Mouse (Mus musculus) mouse trophoblast stem cell (cell line): Measurements from ENCODE around the gene Fbh1.

Experiments
- in situ Hi-C, 2 experiments: fragments of 300-500 bp; cut with MseI, MboI; formaldehyde crosslinking; loops; 2 replicates in 1 of 2; 3 replicates in 1 of 2; pipeline ENCODE4 v1.15.1; 2025

The Fbh1 gene

DNA sequence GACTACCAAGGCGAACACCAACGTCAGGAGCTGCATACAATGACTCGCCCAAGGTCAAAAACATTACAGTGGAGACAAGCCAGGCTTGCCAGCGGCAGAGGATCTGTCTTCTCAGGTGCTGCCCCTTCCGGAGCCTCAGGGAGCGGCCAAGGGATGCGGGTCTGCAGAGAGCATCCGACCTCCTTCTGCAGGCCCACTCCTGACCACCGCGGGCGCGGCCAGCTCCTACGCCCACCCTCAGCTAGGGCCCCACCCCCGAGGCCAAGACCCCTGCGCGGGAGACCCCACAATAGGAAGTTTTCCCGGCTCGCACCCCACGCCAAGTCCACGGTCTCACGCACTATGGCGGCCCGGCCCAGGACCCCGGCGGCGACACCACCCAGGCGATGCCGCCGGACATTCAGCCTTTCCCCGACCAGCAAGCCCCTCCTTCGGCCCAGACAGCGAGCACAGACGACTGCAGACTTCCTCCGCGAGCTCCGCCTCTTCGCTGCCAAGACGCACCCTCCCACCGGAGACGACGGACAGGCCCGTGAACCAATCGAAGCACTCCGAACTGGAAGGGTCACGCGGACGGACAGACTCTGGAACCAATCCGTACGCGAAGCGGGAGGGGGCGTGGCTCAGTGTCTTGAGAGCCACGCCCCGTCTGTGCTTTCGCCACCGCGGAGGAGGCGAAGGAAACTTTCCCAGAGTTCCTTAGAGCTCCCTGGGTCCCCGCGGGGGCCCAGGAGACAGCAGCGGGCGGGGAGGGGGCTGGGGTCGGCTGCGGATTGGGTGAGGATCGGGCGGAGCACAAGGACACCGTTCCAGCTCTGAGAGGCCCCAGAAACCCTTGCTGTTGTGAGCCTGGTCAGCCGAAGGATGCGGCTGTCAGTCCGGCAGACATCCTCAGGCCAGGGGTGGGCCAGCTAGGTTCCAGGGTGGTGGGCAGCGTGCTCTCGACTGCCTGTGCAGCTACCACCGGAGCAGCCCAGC is at the start of gene Fbh1, which contains the start of gene Ankrd16:
TSS of gene Fbh1 (minus strand) at position 492 of the 978 bp plus-strand sequence.
TSS of gene Ankrd16 (plus strand) at position 786 of the 978 bp plus-strand sequence.
- in situ Hi-C loops: no loop called here

DNA sequence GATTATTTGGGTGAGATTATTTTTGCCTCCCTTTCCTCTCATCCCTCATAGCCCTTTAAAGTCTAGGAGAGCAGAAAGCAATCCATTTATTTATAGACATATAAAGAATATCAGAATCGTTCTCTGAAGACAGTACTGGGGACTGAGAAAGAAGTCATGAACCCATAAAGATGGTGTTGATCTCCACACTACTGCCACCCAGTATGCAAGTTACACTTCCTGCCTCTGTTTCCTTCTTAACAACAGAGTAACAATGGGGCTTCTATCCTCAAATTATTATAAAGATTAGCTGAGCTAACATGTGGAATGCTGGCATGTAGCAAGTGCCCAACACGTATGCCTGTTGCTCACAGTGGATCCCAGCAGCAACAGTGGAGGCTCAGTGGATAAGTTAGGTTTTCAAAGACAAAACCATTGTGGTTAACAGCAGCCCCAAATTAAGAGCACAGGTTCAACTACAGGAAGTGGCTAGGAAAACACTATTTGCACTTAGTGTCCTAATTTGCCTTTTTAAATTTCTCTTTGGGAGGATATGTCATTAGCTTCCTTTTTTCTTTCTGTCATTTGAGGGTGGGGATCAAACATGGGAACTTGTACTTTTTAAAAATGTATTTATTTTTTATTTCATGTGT is 24.0 kb upstream of the Fbh1 start:
- in situ Hi-C loops: no loop called here

DNA sequence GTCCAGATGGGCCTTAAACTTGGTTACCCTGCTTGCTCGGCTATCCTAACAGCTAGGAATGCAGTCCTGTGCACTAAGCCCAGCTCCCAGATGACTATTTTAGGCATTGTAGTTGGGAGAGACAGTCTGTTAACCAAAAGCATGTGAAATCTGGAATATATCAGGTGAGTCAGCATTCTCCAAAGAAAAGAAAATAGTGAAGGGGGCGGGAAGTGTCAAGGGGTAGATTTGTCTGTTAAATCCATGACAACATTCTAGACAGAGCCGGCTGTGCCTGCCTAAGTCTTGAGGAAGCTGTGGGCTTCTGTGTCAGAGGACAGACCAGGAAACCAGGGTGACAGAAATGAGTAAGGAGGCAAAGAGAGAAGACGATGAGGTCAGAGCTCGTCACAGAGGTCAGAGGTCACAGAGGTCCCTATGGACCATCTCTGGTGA is 20.6 kb upstream of the Fbh1 start:
- in situ Hi-C loops: no loop called here

DNA sequence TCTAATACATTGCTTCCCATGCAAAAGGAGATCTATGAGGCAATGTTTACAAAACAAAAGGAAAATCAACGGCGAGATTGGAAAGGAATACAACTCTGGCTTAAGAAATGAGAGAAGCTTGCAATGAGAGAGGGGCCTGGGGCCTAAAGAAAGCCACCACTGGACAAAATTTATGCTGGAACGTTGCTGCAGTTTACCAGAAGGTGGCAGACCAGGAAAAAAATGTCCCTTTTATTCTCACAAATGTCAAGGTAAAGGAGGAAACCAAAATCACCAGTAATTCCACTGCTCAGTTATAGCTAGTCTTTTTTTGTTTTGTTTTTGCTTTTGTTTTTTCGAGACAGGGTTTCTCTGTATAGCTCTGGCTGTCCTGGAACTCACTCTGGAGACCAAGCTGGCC is 17.3 kb upstream of the Fbh1 start:
- in situ Hi-C loops: no loop called here

DNA sequence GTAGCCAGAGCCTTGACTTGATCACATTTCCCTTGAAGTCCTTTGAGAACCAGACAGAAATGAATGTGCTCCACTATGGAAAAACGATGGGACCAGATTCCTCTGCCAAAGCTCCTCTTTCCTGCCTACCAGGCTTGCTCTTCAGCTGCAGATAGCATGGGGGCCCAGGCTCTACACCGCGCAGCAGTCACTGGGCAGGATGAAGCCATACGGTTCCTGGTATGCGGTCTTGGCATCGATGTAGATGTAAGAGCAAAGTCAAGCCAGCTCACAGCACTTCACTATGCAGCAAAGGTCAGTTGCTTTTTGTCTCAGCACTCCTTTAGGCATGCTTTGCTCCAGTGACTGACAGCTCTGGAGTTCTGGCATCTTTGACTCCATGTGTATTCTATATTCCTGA is 6.8 kb upstream of the Fbh1 start:
- in situ Hi-C loops: no loop called here

DNA sequence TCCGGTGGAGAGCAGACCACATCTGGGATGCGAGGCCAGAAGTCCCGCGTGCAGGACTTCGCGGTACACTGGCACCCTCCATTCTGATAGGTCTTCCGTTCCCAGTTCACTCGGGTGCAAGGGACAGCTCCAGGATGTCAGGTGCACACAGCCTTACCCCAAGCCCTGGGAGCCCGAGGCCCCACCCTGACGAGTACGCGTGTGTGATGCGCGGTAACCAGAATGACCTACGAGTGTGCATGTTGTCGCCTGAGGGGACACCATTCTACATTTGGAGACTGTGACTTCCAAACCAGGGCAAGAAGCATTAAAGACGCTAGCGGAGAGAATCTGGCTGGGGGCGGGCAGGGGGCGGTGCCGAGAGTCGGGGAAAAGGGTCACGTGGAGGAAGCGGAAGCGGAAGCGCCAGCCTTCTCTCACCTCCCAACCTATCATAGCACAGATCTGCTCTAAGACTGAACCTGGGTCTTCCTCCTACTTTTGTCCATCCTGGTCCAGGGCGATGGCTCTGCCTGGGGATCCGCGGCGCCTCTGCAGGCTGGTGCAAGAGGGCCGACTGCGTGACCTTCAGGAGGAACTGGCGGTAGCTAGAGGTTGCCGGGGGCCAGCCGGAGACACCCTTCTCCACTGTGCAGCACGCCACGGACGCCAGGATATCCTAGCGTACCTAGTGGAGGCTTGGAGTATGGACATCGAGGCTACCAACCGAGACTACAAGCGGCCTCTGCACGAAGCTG is 873 bp upstream of the Fbh1 start:
- in situ Hi-C loops: no loop called here

DNA sequence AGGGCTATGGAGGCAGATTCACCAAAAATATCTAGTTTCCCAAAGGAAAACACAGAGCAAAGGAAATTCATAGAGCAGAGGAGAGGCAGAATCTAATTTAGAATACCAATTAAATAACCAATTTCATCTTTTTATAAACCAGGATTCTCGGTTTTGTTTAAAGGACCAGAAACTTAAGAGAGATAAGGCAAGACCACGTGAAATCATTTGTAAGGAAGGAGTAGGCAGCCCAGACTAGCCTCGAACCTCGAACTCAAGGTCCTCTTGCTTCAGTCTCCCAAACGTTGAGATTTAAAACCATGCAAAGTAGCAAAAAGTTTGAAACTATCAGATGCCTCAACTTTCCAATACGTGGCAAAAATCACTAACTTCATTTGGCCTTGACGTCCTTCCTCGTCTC is 967 bp downstream of the Fbh1 start:
- in situ Hi-C loops: no loop called here

DNA sequence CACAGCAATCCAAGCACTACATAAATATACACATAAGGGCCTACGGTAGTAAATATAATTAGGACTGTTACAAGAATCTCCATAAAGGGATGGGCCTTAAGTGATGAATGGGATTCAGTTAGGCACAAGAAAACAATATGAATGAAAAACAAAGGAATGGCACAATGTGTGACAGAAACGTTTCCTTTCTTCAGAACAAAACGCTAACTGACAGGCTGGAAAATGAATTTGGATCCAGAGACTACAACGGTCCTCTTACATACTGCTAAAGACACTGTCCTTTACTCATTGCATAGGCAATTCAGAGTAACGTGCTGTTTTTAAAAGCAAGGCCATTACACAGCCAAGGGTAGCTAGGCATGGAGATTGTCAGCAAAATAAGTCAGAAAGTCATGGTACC is 2.3 kb downstream of the Fbh1 start:
- in situ Hi-C loops: no loop called here

DNA sequence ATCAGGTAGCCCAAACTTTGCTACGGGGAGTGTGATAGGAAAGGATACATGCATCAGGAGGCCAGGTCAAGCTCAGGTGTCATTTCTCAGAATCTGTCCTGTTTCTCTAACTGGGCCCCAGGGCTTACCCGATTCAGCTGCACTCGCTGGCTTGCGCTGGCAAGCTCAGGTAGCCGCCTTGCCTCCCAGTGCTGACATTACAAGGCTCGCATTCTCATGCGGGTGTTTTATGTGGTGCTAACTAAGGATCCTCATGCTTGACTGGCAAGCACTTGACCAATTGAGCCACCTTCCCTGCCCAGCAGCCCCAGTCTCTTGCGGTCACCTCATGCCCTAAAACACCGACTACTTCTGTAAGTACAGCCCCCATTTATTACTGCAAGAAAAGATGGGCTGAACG is 3.0 kb downstream of the Fbh1 start:
- in situ Hi-C loops: no loop called here

DNA sequence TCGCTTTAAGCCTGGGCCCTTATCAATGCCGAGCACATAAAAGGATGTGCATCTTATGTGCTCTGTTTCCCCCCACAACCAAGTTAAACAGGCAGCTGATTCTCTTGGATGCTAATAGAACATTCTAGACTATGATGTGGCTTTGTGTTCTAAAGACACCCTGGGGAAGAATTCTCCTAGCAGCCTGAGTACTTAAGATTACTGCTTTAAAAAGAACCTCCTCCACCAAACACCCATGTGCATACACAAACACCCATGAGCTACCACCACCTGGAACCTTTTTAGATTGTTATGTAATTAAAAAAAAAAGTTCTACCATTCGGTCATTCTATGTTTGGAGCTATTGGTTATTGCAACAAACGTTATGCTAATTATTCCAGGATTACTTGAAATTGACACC is 5.0 kb downstream of the Fbh1 start:
- in situ Hi-C loops: no loop called here

DNA sequence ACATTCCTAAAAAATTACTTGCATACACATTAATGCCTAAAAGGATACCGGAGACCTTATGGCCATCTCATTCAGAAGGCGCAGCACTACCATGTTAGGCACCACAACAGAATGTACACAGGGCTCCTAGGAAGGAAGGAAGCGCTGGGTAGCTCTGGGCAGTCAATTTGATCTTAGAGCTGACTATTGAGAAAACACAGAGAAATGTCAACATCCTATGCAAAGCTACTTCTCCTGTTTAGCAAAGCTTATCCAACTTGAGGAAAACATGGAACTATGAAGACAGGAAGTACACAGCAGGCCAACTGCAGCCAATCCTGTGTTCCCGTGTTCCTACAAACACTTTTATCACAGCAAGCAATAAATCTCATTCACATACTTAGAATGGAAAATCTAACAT is 5.7 kb downstream of the Fbh1 start:
- in situ Hi-C loops: no loop called here

DNA sequence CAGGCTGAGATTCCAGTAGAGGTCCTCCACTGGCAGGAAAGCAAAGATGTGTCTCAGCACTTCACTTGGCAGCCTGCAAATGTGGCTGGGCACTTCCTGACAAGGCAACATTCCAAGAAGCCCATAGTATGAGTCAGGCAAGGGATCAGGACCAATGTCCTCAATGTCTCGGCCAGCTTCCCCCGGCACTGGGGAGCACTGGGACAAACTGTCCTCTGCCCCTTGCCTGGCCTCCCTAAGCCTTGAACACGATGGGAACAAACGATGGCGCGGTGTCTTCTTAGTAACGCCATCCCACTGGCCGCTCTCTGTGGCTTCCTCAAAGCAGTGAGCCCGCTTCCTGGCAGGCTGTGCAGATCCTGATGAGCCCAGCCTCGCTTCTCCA is 10.2 kb downstream of the Fbh1 start:
- in situ Hi-C loops: no loop called here

DNA sequence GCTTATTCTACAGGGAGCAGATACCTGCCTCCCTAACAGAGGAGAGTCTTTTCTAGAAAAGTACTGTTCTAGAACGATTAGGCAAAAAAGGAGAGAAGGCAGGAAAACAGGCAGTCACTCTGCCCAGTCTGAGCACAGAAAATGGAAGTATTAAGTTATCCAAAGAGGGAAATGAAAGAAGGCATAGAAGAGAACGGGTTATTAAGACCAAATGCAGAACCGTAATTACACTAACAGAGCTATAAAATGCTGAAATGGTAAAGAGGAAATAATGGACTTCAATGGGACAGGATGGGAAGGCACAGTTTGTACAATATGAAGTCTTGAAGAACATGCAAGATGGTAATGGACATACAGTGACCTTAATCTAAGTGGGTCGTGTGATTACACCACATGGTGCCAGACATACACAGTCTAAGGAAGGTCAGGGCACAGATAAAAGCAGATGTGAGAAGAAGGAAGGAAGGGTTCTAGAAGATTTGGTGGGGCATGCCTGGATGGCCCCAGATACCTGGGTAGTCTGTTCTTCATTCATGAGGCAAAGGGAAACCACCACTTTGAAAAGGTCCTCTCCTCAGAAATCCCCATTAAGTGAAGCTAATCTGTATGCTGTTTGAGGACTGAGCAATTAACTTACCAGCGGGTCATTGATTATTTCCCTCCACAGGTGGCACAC is 10.8 kb downstream of the Fbh1 start:
- in situ Hi-C loops: no loop called here

DNA sequence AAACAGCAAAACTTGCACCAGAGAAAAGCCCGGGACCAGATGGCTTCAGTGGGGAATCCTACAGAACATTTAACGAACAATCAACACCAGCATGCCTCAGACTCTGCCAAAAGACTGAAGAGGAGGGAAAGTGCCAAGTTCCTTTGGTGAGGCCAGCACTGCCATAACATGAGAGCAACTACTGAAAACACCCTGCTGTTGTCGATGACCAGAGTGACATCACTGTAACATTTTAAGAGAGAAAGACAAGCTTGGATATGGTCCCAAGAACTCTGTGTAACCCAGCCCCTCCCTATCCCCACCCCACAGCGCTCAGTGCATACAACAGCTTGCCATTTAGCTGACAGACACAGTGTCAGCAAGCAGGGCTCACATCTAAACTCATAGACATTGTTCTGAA is 11.7 kb downstream of the Fbh1 start:
- in situ Hi-C loops: no loop called here

DNA sequence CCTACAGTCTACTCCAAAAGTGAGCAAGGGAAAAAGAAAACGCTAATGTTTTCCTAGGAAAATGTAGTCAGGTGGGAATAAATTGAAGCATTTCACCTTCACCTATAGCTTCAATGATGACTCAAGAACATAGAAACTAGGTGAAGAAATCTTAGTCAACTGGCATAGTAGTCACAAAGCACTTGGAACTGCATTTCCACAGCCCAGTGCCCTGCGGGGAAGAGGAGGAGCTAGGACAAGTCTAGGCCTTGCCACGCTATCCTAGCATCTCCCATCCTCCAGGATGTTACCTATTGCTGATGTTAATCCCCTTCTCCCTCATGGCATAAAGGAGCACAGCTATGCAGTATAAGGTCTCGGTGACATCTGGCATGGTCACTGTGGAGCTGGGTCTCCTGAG is 14.8 kb downstream of the Fbh1 start:
- in situ Hi-C loops: no loop called here

DNA sequence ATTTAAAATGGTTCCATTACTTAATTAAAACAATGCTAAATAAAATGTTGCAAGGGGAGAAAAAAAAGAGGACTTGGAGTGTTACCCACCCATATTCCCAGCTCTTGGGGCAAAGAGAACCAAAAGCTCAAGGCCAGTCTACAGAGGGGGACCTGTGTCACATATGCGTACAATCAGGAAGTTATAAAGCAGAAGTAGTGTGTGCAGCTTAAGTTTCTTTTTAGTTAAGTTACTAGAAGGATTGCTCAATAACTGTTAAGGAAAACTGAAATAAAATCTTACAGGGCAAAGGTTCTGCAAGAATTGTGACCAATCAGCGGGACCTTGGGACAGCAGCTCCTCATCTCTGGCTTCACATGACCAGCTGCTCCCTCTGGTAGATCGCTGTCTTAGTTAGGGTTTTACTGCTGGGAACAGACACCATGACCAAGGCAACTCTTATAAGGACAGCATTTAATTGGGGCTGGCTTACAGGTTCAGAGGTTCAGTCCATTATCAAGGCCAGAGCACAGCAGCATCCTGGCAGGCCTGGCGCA is 37.8 kb downstream of the Fbh1 start:
- in situ Hi-C loops: no loop called here

DNA sequence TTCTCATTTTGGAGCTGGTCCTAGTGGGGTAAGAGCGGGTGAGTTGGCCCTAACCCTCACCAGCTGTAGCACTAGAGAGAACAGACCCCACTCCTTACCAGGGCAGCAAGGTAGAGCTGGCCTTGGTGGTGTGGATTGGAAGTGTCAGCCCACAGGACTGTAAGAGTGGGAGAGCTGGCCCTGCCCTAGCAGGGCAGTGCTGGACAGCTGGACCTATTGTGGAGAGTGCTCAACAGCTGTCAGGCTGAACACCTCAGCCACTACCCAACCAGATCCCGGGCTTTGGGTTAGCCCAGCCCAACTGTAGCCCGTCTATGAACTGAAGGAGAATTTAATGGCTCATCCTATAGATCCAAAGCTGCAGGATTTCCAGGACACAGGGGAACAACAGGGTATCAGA is 38.6 kb downstream of the Fbh1 start:
- in situ Hi-C loops: no loop called here

DNA sequence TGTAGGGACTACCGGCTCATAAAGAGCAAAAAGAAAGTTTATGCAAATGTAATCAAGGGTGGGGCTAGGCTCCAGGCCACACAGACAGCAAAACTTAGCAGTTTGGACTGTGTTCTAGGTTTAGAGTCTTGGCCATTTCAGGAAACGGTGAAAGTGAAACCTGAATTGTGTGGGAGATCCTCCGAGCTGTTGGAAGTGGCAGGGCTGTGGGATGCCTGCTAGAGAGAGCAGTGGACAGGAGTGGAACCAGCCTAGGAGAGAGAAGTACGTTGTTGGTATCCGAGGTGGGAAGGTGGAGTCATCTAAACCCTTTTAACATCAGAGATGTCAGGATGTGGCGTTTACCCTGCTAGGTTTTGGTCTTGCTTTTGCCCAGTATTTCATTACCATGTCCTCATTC is 41.5 kb downstream of the Fbh1 start:
- in situ Hi-C loops: no loop called here

DNA sequence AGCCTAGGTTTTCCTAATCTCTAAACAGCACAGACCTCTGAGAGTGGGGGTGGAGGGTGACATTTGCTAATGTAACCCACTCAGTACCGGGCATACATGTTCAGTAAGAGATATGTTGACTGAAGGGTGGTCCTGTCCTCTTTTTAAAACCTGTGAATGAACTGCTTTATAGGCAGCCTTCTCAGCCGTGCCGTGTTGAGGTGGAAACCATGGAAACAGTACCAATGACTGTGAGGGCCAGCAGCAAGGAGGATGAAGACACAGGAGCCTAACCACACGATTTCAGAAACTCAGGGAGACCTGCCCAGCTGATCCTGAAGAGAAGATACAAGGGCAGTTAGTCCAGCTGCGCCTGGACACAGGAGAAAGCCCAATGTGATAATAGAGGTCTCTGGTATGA is 44.4 kb downstream of the Fbh1 start:
- in situ Hi-C loops: no loop called here

DNA sequence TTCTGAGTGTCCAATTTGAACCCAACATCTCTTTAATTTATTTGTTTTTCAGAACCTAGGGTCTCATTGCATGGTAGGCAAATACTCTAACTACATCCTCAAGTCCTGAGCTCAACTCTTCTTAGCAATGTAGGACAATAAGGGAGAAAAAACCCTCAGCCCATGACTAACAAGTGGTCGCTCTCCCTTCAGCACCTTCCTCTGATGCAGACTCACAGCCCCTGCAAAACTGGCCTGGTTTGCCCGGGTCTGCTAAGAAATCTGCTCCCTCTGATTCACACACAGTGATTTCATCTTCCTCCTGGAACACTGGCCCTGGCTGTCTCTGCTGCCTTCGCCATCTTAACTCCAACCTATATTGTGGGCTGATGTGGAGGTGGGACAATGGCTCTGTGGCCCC is 48.3 kb downstream of the Fbh1 start:
- in situ Hi-C loops: no loop called here

DNA sequence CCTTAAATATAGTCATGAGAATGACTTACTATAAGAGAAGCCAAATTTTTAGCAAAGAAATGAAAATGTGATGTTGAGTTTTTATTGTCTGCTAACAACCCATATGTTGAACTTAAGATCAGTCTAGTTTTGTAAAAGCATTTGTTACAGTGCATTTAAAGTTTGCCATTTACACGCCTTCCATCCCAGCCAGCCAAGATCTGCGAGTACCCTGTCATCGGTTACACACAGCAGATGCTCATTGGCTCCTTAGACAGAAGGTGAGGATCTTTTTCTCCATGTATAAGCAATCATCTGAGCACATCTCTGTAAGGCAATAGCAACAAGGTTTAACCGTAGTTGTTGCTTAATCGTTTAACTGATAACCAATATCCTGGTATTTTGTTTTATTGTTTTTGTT is 49.8 kb downstream of the Fbh1 start:
- in situ Hi-C loops: no loop called here

DNA sequence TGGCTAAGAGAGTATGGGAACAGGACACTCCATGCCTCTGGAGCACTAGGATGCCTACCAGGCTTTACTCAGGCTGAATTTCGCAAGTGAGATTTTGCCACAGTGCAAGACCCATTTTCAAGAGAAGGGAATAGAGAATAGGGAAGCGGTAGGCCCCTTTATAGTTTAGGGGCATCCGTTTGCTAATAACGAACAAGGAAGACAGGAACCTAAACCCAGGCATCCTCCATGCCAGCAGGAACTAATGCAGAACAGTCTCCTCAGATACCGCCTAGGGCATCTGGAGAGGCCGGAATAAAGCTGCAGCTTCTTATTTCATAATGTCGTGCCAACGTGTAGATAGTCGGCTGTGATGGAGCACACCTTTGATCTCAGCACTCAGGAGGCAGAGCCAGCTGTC is 54.8 kb downstream of the Fbh1 start:
- in situ Hi-C loops: no loop called here
